ENCODE assay signal across 25 mouse cellular contexts in genomic region chr3:95980276-95980970, GRCm38 (mm10).
"Had no signal": no experiment of that assay in that cellular context is flagged by ENCODE, and none has a peak within 500 bp of the region (broad histone marks: within the 10 kb centered on the region; RNA-seq: fewer than 3 reads in every experiment).

No protein-coding gene starts in this region.

- H3K27me3 ChIP-seq: heart, embryonic 12.5 days; hindbrain, embryonic 12.5 days; limb, embryonic 12.5 days had no signal

- H3K4me2 ChIP-seq: heart, embryonic 12.5 days; hindbrain, embryonic 12.5 days; hindbrain, embryonic 14.5 days; intestine, embryonic 15.5 days; limb, embryonic 12.5 days; liver, embryonic 11.5 days; liver, embryonic 13.5 days had no signal

- H3K36me3 ChIP-seq: heart, embryonic 10.5 days; heart, embryonic 12.5 days; hindbrain, embryonic 10.5 days; hindbrain, embryonic 12.5 days; intestine, embryonic 15.5 days; limb, embryonic 10.5 days; limb, embryonic 12.5 days; liver, embryonic 13.5 days had no signal

- H3K4me3 ChIP-seq: gastrocnemius, adult 2 months; heart, embryonic 10.5 days; heart, embryonic 12.5 days; hindbrain, embryonic 10.5 days; hindbrain, embryonic 12.5 days; intestine, embryonic 15.5 days; layer of hippocampus, adult 2 months; left cerebral cortex, adult 2 months; limb, embryonic 10.5 days; limb, embryonic 12.5 days; liver, embryonic 13.5 days had no signal

- DNase-seq: gastrocnemius, adult 2 months; gastrocnemius, postnatal 10 days; gastrocnemius, postnatal 25 days; heart, adult 18-20 months; heart, postnatal 10 days; heart, postnatal 4 days; kidney, adult 18-20 months; kidney, adult 8-10 months; kidney, postnatal 10 days; kidney, postnatal 25 days; kidney, postnatal 4 days; layer of hippocampus, postnatal 36 days; liver; liver, embryonic 13.5 days had no signal
